Mouse (Mus musculus) adipocyte (in vitro differentiated cells): Measurements from ENCODE around the gene Cap2.
A peak's percentile ranks its signal among the peaks of the same experiment; 100 is the strongest.

ENCODE experiments used
- DNase-seq: peaks from one replicate; pipeline ENCODE4 v3.0.0-alpha.2; 2016; ENCODE audit warnings: low spot score

The Cap2 gene

GRCm38 (mm10) chr13:46501800-46502389, at the start of gene Cap2:
Gene Cap2 (plus strand): TSS chr13:46501848.
- DNase-seq: no peak

DNA sequence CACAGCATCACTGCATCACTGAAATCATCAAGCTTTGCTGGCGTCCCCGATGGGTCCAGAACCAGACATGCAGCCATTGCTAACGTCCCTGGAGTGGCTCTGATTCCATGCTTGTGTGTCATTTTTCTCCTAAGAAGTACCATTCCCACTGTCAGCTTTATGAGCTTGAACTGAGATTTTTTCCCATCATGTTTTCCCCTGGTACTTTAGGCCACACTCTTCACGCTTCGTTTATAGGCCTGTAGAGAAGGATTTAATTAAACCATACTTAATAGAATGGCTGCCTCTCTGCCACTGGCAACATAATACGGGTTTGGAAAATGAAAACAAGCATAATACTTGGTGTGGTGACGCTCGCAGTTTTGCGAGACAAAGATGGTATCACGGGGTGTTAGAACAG, 42.1 kb upstream of the Cap2 start:
- no peak for DNase-seq

GRCm38 (mm10) chr13:46462280-46462679, 39.4 kb upstream of the Cap2 start:
- DNase-seq: no peak

GRCm38 (mm10) chr13:46463764-46464163, 37.9 kb upstream of the Cap2 start:
- no peak for DNase-seq

- DNase-seq: no peak
Observed at GRCm38 (mm10) chr13:46468251-46468650, 33.4 kb upstream of the Cap2 start.

DNA sequence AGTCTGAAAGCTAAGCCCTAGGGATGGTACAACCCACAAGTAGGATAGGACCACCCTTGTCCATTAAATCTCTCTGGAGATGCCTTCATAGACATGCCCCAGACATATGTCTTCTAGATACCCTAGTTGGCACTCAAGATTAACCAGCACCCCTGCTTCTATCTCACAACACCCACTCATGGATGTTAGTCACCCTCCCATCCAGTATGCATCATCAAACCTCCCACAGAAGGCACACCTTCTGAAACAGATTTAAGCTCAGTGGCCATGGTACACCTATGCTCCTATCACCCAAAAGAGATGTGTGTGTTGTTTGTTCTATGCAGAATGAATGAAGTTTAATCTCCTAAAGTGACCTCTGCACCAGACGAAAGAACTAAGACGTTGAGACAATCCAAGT, 32.1 kb upstream of the Cap2 start:
- no peak for DNase-seq

DNA sequence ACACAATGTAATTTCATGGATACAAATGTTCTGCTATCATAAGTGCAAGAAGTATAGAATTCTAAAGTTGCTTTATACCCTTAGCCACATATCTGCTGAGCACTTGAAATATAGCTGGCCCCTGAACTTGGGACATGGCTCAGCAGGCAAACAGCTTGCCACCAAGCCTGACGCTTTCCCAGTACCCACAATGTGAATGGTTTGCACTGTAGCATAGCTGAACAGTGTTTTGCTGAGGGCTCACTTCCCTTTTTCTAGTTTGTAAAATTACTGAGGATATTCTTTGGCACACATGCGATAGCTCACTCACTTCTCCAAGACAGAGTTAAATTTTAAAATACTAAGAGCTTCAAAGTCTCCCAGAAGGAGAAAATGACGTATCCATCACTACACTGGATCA, 20.4 kb upstream of the Cap2 start:
- no peak for DNase-seq

GRCm38 (mm10) chr13:46485605-46486004, 16.0 kb upstream of the Cap2 start:
- no peak for DNase-seq

DNA sequence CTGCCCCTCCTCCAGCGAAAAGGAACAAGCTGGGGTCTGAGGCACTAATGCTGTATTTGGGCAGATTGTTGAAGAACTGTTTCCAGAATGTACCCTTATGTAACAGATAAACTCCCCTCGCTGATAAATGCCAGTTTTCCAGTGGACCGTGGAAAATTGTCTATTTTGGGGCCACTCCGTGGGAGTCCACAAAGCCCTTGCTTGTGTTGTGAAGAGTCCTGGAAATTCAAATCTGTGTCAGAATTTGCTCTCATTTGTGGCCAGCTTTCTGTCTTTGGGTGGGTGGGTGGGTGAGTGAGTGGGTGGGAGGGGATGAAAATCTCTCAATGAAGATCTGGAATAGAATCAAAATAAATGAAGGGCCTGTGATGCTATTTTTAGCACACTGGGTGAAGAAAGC, 13.5 kb upstream of the Cap2 start:
- DNase-seq: no peak

DNA sequence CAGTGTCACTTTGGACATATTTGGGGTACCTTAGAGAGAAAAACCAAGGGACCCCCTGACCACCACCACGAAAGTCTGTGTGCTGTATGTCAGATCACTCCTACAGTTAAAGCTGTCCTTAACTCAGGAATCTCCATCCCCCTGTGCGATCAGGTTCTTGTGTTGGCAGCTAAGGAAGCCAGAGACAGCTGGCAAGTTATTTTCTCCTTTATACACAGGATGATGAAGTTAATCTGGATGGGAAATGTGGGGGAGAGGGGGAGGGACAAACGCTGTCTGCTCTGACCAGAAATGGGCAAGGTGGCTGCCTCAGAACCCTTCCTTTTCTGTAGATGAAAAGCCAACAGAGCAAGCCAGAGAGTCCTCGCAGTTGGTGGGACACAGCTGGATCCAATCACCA, 11.0 kb upstream of the Cap2 start:
- no peak for DNase-seq

- no peak for DNase-seq
Observed at GRCm38 (mm10) chr13:46502390-46502891, 793 bp downstream of the Cap2 start.

- DNase-seq: no peak
Observed at GRCm38 (mm10) chr13:46507944-46508343, 6.3 kb downstream of the Cap2 start.

GRCm38 (mm10) chr13:46508823-46509222, 7.2 kb downstream of the Cap2 start:
- DNase-seq: no peak

- DNase-seq: no peak
Observed at GRCm38 (mm10) chr13:46510460-46510859, 8.8 kb downstream of the Cap2 start.

- no peak for DNase-seq
Observed at GRCm38 (mm10) chr13:46514484-46514883, 12.8 kb downstream of the Cap2 start.

DNA sequence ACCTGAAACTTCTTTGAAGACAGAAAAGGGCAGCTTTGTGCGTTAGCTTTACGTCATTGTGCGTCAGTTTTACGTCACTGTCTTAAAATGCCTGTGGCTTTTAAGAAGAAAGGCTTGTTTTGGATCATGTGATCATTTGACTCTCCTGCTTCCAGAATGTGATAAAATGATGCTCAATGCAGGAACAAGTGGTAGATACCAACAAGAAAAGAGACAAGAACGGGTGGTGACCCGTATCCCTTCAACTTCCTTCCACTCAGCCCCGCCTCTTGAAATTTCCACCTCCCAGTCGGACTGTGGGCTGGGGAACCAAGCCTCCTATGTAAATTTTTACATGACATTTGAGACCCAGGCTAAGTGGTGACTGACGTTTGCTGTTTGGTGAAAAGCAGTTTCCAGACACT, 13.5 kb downstream of the Cap2 start:
- DNase-seq: no peak

- DNase-seq: no peak
Observed at GRCm38 (mm10) chr13:46515524-46515923, 13.9 kb downstream of the Cap2 start.

DNA sequence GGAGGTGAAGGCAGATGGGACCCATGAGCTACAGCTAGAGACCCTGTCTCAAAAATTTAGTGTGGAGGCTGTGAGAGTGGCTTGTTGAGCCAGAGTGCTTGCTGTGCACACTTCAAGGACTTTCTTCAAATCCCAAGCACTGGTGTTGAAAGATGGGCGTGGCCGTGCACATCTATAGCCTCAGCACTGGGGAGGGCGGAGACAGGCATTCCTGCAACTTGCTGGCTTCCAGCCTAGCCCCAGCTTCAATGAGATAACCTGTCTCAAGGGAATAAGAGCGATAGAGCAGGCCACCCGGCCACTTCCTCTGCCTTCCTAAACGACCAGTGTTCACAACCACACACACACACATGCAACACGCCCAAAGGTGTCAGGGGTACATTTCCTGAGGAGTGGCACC, 14.5 kb downstream of the Cap2 start:
- DNase-seq: no peak

DNA sequence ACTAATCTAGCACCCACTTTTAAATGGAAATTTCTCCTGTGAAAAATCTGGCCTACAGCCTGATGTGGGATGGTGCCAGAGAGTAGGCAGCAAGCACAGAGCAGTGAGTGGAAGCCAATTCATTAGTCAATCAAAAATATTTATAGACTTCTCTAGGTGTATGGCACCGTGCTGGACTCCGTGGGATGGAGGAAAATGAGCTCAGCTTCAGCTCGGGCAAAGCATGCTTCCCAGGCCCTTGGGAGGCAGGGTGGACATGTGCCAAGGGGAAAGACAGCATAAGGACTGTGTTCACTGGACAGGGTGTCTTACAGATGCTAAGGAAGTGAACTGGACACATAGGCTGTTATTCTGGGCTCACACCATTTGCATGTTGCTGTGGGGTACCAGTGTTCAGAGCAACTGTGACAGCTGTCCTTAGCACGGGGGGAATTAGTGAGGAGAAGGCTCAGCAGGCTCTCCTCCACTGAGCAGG, 15.6 kb downstream of the Cap2 start:
- DNase-seq: peak; percentile 2

- no peak for DNase-seq
Observed at GRCm38 (mm10) chr13:46521482-46521881, 19.8 kb downstream of the Cap2 start.

DNA sequence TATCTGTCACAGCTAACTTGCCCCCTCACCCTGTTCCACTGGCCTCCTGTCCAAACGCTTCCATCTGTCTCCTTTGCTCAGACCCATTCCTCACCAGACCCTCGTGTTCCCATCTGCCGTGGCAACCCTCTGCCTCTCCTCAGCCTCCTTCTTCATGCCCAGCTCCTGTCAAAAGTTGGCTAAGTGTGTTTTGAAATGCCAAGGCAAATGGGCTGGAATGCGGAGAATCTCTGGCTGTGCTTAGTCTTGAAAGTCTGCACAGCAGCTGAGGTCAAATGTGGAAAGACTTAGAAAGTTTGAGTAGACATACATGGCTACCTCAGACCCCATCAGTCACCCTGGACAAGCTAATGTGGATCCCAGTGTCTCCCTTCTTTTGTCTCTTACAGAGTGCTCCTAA, 21.1 kb downstream of the Cap2 start:
- DNase-seq: no peak

DNA sequence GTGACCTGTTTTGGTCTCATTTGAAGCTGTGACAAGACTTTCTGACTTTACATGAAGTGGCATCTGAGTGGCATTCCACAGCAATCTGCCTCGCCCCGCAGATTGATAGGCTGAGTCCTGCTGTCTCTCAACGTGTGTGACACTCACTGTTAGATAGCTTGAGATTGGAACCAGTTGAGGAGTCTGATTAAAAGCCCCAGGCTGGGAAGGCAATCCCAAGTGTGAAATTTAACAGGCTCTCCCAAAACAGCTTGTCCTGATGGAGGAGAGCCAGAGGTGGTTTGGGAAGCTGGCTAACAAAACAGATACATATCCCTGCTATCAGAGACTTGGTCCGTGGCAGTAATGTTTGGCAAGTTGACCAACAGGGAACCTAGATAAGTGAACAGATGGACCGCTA, 21.6 kb downstream of the Cap2 start:
- no peak for DNase-seq

GRCm38 (mm10) chr13:46523712-46524111, 22.1 kb downstream of the Cap2 start:
- no peak for DNase-seq
